Mouse (Mus musculus): ENCODE measurements around the gene Tor4a. TPM values are rescaled to one million over a fixed set of nuclear protein-coding genes. Genes with fewer than 3 reads are reported as not detected.

Gene Tor4a
- polyA plus RNA-seq, 1 experiment from 2014 or later = 0.94 TPM

DNA sequence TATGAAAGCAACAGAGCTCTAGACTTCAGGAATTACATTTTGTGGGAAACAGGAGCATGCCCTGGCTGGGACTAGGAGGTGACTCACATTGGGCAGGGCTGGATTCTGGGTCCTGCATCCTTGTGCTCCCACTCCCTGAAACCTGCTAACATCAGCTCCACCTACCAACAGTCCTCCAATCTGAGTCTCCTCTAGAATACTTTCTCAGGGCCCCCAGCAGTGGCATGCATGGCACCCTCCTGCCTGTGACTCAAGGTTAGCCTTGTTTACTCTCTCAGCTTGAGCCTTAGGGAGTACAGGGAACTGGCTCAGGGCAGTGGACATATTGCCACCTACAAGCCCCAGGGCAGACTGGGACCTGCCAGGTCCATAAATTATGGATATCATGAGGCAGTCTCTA, 41.4 kb upstream of the Tor4a start:
- H3K9me3 ChIP-seq (ENCODE audit: control insufficient read depth, low read length) = no peaks in the 10 kb centered on the region
- no peak overlapping the region for H3K4me3 ChIP-seq (ENCODE audit: low read depth, low read length)
- no peak overlapping the region for H3K4me2 ChIP-seq (replicated peaks; ENCODE audit: low read depth, low read length)
- no peak overlapping the region for H3K27ac ChIP-seq (ENCODE audit: low read depth, low read length)
- DNase-seq (ENCODE audit: low spot score) = no peak
- H3K27me3 ChIP-seq (ENCODE audit: control insufficient read depth, insufficient read depth, low read length) = peaks cover 2% of the 10 kb centered on the region; the same call in 1 of the 2 replicates
- H3K36me3 ChIP-seq (ENCODE audit: control insufficient read depth, insufficient read depth, low read length) = no peaks in the 10 kb centered on the region
- no peak overlapping the region for H3K9ac ChIP-seq (ENCODE audit: low read depth, low read length)
- no peak for ATAC-seq (ENCODE audit: low FRiP score)
- peaks cover 4% of the 10 kb centered on the region; the same call in 1 of the 2 replicates for H3K4me1 ChIP-seq (replicated peaks; ENCODE audit: control insufficient read depth, insufficient read depth, low read length)

DNA sequence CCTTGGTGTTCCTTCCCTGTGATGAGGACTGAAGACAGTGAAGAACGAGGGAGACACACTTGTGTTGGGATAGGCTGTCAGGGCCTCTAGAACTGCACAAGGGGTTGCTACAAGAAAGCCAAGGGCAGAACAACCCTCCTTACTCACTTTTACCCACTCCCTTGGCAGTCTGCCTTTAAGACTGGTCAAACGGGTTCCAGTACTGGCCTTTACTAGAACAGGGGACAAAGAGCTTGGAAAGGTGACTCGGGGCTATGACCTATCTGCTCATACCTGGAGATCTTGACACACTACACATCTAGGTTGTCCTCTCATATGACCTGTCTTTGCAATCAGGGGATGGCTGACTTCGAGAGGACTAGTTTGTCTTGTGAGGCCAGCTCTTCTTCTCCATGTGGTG, 40.8 kb upstream of the Tor4a start:
- Histone ChIP-seq H3K4me2 (replicated peaks; ENCODE audit: low read depth, low read length) (no peak overlapping the region), H3K9me3 (ENCODE audit: control insufficient read depth, low read length) (no peaks in the 10 kb centered on the region), H3K4me1 (replicated peaks; ENCODE audit: control insufficient read depth, insufficient read depth, low read length) (no peaks in the 10 kb centered on the region), H3K27ac (ENCODE audit: low read depth, low read length) (no peak overlapping the region), H3K4me3 (ENCODE audit: low read depth, low read length) (no peak overlapping the region), H3K9ac (ENCODE audit: low read depth, low read length) (no peak overlapping the region), H3K27me3 (ENCODE audit: control insufficient read depth, insufficient read depth, low read length) (peaks cover 2% of the 10 kb centered on the region; the same call in 1 of the 2 replicates), H3K36me3 (ENCODE audit: control insufficient read depth, insufficient read depth, low read length) (no peaks in the 10 kb centered on the region)
- WGBS = 71% methylated on average over 4 of the region's 4 CpGs
- DNase-seq (ENCODE audit: low spot score) (no peak), ATAC-seq (ENCODE audit: low FRiP score) (no peak)

DNA sequence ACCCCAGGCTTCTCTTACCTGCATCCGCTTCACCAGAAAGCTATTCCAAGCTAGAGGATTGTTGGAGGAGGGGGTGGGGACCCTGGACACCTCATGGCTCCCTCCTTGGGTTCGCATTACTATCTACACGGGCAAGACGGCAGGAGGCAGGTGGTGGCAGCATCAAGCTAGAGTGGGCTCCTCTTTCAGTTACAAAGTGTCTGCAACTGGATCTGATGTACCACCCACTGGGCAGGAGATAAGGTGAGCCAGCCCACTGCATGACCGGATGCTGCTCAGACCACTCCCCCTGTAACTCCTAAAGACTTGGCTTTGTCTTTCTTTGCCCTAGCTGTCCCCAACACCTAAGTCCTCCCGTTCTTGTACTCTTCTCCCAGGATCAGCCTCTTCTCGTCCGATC, 39.9 kb upstream of the Tor4a start, which contains the start of gene Rnf224:
Gene Rnf224, minus strand, starts transcription at position 174 of the 400 bp plus-strand sequence.
- Histone ChIP-seq H3K36me3 (ENCODE audit: control insufficient read depth, insufficient read depth, low read length) (no peaks in the 10 kb centered on the region), H3K4me1 (replicated peaks; ENCODE audit: control insufficient read depth, insufficient read depth, low read length) (no peaks in the 10 kb centered on the region), H3K27ac (ENCODE audit: low read depth, low read length) (no peak within 1 kb of the TSS), H3K9me3 (ENCODE audit: control insufficient read depth, low read length) (no peaks in the 10 kb centered on the region), H3K4me3 (ENCODE audit: low read depth, low read length) (no peak within 1 kb of the TSS), H3K4me2 (replicated peaks; ENCODE audit: low read depth, low read length) (no peak within 1 kb of the TSS), H3K9ac (ENCODE audit: low read depth, low read length) (no peak within 1 kb of the TSS), H3K27me3 (ENCODE audit: control insufficient read depth, insufficient read depth, low read length) (peaks cover 2% of the 10 kb centered on the region; the same call in 1 of the 2 replicates)
- no peak for DNase-seq (ENCODE audit: low spot score)
- ATAC-seq (ENCODE audit: low FRiP score) = no peak
- WGBS = 40% methylated on average over 8 of the region's 8 CpGs

DNA sequence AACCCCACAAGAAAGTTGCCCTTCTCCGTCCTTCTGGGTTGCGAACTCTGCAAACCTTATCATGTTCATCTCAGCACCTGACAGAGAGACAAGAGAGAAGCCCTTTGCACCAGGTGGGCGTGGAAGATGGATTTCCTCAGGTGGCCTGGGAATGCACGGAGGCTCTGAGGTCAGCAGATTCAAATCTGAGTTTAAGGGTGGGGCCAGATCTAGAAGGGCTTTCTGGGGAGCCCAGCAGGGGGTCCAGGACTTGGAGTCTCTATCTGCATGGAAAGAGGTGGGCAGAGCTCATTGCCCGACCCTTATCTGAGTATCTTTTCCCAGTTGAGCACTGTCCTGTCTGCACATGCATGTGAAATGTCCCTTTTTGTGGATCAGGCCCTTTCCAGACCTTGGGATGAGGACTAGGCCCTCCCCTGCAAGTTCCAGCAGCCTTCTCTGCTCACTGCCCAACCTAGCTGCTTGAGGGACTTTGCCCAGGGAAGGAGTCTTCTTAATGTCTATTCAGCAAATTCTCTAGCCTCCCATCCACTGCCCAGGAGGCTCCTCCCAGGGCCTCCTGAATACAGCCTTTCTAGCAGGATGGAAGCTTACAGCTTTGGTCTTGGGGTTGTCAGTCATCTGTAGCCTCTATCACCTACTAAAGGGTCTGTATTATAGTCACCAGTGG, 38.0 kb upstream of the Tor4a start:
- Histone ChIP-seq H3K4me3 (ENCODE audit: low read depth, low read length) (no peak overlapping the region), H3K9me3 (ENCODE audit: control insufficient read depth, low read length) (no peaks in the 10 kb centered on the region), H3K4me2 (replicated peaks; ENCODE audit: low read depth, low read length) (no peak overlapping the region), H3K27ac (ENCODE audit: low read depth, low read length) (no peak overlapping the region), H3K36me3 (ENCODE audit: control insufficient read depth, insufficient read depth, low read length) (no peaks in the 10 kb centered on the region), H3K27me3 (ENCODE audit: control insufficient read depth, insufficient read depth, low read length) (no peaks in the 10 kb centered on the region), H3K9ac (ENCODE audit: low read depth, low read length) (no peak overlapping the region), H3K4me1 (replicated peaks; ENCODE audit: control insufficient read depth, insufficient read depth, low read length) (no peaks in the 10 kb centered on the region)
- DNase-seq (ENCODE audit: low spot score) (no peak), ATAC-seq (ENCODE audit: low FRiP score) (no peak)
- 74% methylated on average over 5 of the region's 5 CpGs for WGBS

DNA sequence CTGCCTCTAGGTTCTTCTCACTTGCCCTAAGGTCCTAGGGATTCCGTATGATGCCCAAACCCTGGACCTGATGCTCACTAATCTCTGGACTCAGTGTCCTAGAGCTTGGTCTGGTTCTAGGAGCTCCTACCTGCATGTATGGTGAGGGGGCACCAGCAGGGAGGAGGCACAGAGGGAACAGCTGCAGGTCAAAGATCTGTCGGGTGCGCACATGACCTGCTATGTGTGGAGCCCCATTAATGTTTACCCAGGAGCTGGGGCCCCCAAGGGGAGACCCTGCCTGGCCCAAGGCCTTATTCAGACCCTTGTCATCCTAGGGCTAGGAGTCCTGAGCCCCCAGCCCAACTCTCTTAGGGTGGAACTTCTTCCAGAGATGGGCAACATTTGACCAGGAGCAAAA, 37.4 kb upstream of the Tor4a start, which contains the start of gene Slc34a3:
Gene Slc34a3, minus strand, starts transcription at position 315 of the 400 bp plus-strand sequence.
- 93% methylated on average over 3 of the region's 3 CpGs for WGBS
- DNase-seq (ENCODE audit: low spot score) = no peak
- H3K9me3 ChIP-seq (ENCODE audit: control insufficient read depth, low read length) = no peaks in the 10 kb centered on the region
- no peaks in the 10 kb centered on the region for H3K27me3 ChIP-seq (ENCODE audit: control insufficient read depth, insufficient read depth, low read length)
- ATAC-seq (ENCODE audit: low FRiP score) = no peak
- no peak within 1 kb of the TSS for H3K27ac ChIP-seq (ENCODE audit: low read depth, low read length)
- no peaks in the 10 kb centered on the region for H3K4me1 ChIP-seq (replicated peaks; ENCODE audit: control insufficient read depth, insufficient read depth, low read length)
- no peak within 1 kb of the TSS for H3K4me3 ChIP-seq (ENCODE audit: low read depth, low read length)
- no peak within 1 kb of the TSS for H3K4me2 ChIP-seq (replicated peaks; ENCODE audit: low read depth, low read length)
- no peak within 1 kb of the TSS for H3K9ac ChIP-seq (ENCODE audit: low read depth, low read length)
- no peaks in the 10 kb centered on the region for H3K36me3 ChIP-seq (ENCODE audit: control insufficient read depth, insufficient read depth, low read length)

DNA sequence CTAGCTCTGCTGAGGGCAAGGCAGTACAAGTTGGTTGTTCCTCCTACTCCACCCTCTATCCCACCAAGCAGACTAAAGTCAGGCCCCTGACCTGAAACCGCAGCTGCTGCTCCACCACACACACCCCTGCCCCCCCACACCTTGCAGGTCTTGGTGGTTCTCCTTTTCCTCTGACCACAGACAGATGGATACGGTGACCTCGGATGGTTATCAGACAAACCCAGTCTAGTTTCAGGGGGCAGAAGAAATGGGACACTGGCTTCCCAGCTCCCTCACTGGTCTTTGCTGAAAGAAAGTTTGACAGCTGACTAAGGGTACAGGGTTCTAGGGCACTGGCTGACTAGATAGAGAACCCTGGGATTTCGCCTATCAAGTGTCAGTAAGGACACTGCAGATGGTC, 36.7 kb upstream of the Tor4a start:
- ATAC-seq (ENCODE audit: low FRiP score) = no peak
- Histone ChIP-seq H3K27ac (ENCODE audit: low read depth, low read length) (no peak overlapping the region), H3K4me3 (ENCODE audit: low read depth, low read length) (no peak overlapping the region), H3K9ac (ENCODE audit: low read depth, low read length) (no peak overlapping the region), H3K9me3 (ENCODE audit: control insufficient read depth, low read length) (no peaks in the 10 kb centered on the region), H3K4me1 (replicated peaks; ENCODE audit: control insufficient read depth, insufficient read depth, low read length) (peaks cover 1% of the 10 kb centered on the region; the same call in 1 of the 2 replicates), H3K27me3 (ENCODE audit: control insufficient read depth, insufficient read depth, low read length) (no peaks in the 10 kb centered on the region), H3K4me2 (replicated peaks; ENCODE audit: low read depth, low read length) (no peak overlapping the region), H3K36me3 (ENCODE audit: control insufficient read depth, insufficient read depth, low read length) (no peaks in the 10 kb centered on the region)
- WGBS = 82% methylated on average over 4 of the region's 4 CpGs
- no peak for DNase-seq (ENCODE audit: low spot score)

DNA sequence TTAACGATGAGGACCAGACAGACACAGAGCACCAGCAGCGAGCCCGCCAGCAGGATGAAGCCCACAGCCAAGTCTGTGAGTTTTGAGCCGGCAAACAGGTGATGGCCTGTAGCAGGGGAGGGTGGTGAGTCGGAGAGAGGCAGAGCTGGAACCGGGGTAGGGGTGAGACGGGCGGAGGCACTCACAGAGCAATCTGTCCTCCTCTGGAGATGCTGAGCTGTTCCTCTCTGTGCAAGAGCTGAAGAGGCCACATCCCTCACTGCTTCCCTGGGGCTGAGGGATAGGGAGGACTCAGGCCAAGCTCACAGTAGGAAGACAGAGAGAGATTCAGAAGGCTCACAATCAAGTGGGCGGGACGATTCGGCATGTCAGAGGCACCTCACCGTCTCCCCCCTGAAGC, 34.4 kb upstream of the Tor4a start:
- no peak overlapping the region for H3K4me2 ChIP-seq (replicated peaks; ENCODE audit: low read depth, low read length)
- H3K27me3 ChIP-seq (ENCODE audit: control insufficient read depth, insufficient read depth, low read length) = no peaks in the 10 kb centered on the region
- DNase-seq (ENCODE audit: low spot score) = no peak
- H3K27ac ChIP-seq (ENCODE audit: low read depth, low read length) = no peak overlapping the region
- H3K36me3 ChIP-seq (ENCODE audit: control insufficient read depth, insufficient read depth, low read length) = no peaks in the 10 kb centered on the region
- H3K4me1 ChIP-seq (replicated peaks; ENCODE audit: control insufficient read depth, insufficient read depth, low read length) = peaks cover 2% of the 10 kb centered on the region; the same call in 1 of the 2 replicates
- no peaks in the 10 kb centered on the region for H3K9me3 ChIP-seq (ENCODE audit: control insufficient read depth, low read length)
- no peak for ATAC-seq (ENCODE audit: low FRiP score)
- no peak overlapping the region for H3K4me3 ChIP-seq (ENCODE audit: low read depth, low read length)
- 52% methylated on average over 12 of the region's 12 CpGs for WGBS
- no peak overlapping the region for H3K9ac ChIP-seq (ENCODE audit: low read depth, low read length)

DNA sequence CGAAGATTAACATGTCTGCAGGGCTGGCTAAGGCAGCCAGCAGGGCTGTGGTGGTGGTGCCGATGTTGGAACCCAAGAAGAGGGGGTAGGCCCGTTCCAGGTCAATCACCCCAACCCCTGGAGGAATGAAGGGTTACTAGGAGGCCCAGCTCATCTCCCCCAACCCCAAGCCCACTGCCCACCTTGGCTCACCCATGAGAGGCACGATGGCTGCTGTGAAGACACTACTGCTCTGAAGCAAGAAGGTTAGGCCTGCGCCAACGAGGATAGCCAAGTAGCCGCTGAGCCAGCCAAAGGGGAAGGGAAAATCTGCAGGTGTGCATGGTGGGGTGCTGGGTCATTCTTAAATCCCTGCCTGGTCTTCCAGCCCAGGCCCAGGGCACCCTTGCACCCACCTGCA, 33.9 kb upstream of the Tor4a start:
- ATAC-seq (ENCODE audit: low FRiP score) (no peak), DNase-seq (ENCODE audit: low spot score) (no peak)
- Histone ChIP-seq H3K9ac (ENCODE audit: low read depth, low read length) (no peak overlapping the region), H3K9me3 (ENCODE audit: control insufficient read depth, low read length) (no peaks in the 10 kb centered on the region), H3K27ac (ENCODE audit: low read depth, low read length) (no peak overlapping the region), H3K4me3 (ENCODE audit: low read depth, low read length) (no peak overlapping the region), H3K4me2 (replicated peaks; ENCODE audit: low read depth, low read length) (no peak overlapping the region), H3K36me3 (ENCODE audit: control insufficient read depth, insufficient read depth, low read length) (no peaks in the 10 kb centered on the region), H3K4me1 (replicated peaks; ENCODE audit: control insufficient read depth, insufficient read depth, low read length) (peaks cover 4% of the 10 kb centered on the region; the same call in 1 of the 2 replicates), H3K27me3 (ENCODE audit: control insufficient read depth, insufficient read depth, low read length) (no peaks in the 10 kb centered on the region)
- 90% methylated on average over 7 of the region's 7 CpGs for WGBS

DNA sequence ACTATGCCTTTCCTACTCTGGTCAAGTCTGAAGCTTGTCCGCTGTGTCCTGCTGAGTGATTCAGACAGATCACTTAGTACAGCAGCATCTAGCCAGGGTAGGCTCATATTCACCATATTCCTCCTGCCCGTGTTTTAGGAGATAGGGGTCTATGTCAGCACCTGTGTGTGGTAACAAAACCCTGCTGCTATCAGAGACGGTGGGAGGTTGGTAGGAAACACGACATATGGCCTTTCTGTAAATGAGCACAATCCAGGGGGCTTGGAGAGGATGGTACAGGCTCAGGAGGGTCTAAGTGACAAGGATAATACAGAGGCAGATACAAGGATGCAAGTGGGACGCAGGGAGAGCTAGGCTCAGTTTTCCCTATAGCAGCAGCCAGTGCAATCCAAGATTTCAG, 32.9 kb upstream of the Tor4a start:
- no peaks in the 10 kb centered on the region for H3K27me3 ChIP-seq (ENCODE audit: control insufficient read depth, insufficient read depth, low read length)
- ATAC-seq (ENCODE audit: low FRiP score) = no peak
- H3K27ac ChIP-seq (ENCODE audit: low read depth, low read length) = no peak overlapping the region
- no peak overlapping the region for H3K9ac ChIP-seq (ENCODE audit: low read depth, low read length)
- DNase-seq (ENCODE audit: low spot score) = no peak
- no peaks in the 10 kb centered on the region for H3K36me3 ChIP-seq (ENCODE audit: control insufficient read depth, insufficient read depth, low read length)
- peaks cover 5% of the 10 kb centered on the region; the same call in 1 of the 2 replicates for H3K4me1 ChIP-seq (replicated peaks; ENCODE audit: control insufficient read depth, insufficient read depth, low read length)
- H3K4me3 ChIP-seq (ENCODE audit: low read depth, low read length) = no peak overlapping the region
- no peaks in the 10 kb centered on the region for H3K9me3 ChIP-seq (ENCODE audit: control insufficient read depth, low read length)
- no peak overlapping the region for H3K4me2 ChIP-seq (replicated peaks; ENCODE audit: low read depth, low read length)
- 84% methylated on average over 5 of the region's 5 CpGs for WGBS

Data from hindbrain, embryonic 11.5 days (tissue).